Mouse (Mus musculus): Measurements from ENCODE around the gene Lipt2.

DNA sequence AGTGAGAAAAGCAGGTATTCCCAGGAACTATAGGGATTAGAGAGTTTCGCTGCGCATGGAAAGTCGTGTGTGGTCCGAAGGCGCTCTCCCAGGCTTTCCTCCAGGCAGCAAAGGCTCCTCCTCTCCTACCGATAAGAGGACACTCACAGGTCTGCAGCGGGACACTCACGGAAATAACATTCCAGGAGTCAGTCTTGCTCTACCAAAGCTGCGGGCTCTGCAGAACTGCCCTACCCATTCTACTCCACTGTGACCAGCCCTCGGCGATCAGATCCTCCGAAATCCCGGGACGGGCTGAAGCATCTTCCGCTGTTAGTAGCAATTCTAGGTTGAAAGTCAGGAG is 19.8 kb downstream of the Lipt2 start:
- TF ChIP-seq CTCF (conservative IDR thresholded peaks at IDR 0.05; ENCODE audit: low read length) (no peak), NANOG (IDR thresholded peaks at IDR 0.05; ENCODE audit: borderline replicate concordance, low read length) (no peak)

Data from E14TG2a.4 (cell line).